Mouse (Mus musculus) liver, embryonic 14.5 days (tissue): ENCODE data around the gene Rbms1.
"Not testable (repeated sequence)": the region's sequence is repeated elsewhere in the genome, so short reads cannot be mapped to it uniquely, and the experiment has no call there.

ENCODE experiments used
- CTCF ChIP-seq: IDR thresholded peaks from 2 replicates; pipeline ENCODE4 v1.5.1; 2016; ENCODE audit warnings: antibody characterized with exemption, low read depth, control low read depth
- EP300 ChIP-seq: IDR thresholded peaks from 2 replicates; pipeline ENCODE4 v1.6.1; 2016; ENCODE audit warnings: antibody characterized with exemption, low read depth

DNA sequence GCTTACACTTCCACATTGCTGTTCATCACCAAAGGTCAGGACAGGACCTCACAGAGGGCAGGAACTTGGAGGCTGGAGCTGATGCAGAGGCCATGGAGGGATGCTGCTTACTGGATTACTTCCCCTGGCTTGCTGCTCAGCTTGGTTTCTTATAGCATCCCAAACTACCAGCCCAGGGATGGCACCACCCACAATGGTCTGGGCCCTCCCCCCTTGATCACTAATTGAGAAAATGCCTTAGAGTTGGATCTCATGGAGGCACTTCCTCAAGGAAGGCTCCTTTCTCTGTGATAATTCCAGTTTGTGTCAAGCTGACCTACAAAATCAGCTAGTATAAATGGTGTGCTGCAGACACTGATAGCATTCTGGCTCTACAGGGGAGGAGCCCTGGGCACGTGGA, 132.5 kb downstream of the Rbms1 start:
- TF ChIP-seq EP300, CTCF: not testable (repeated sequence)
